Mouse (Mus musculus) limb, embryonic 11.5 days (tissue): ENCODE data around the gene Kcnma1. TPM values are rescaled to one million over a fixed set of nuclear protein-coding genes. Genes with fewer than 3 reads are reported as not detected.

Experiments used
- ATAC-seq: fragments of 200-750 bp; cut with Nextera tagmentation; 2 replicates; pipeline ENCODE4 v1.8.0; 2017; ENCODE audit warnings: low read depth; ENCODE audit not compliant: insufficient number of reproducible peaks, low FRiP score, low TSS enrichment
- DNase-seq: peaks from one replicate; pipeline ENCODE4 v3.0.0-alpha.2; 2015; ENCODE audit warnings: low spot score
- H3K27ac ChIP-seq: fragments of 300-500 bp; sonication (generic); replicated peaks from 2 replicates; pipeline ENCODE4 v1.5.1; 2014; ENCODE audit warnings: low read depth, mild to moderate bottlenecking, low read length
- H3K27me3 ChIP-seq: fragments of 300-500 bp; sonication (generic); 2 replicates; pipeline ENCODE4 v1.6.1; 2014; ENCODE audit warnings: mild to moderate bottlenecking, low read length, mixed read lengths; ENCODE audit not compliant: control insufficient read depth, insufficient read depth
- H3K36me3 ChIP-seq: fragments of 300-500 bp; sonication (generic); 2 replicates; pipeline ENCODE4 v1.6.1; 2014; ENCODE audit warnings: mild to moderate bottlenecking, low read length, moderate library complexity, mixed read lengths; ENCODE audit not compliant: control insufficient read depth, insufficient read depth
- H3K4me1 ChIP-seq: fragments of 300-500 bp; sonication (generic); 2 replicates; pipeline ENCODE4 v1.6.1; 2014; ENCODE audit warnings: low read length, mixed read lengths; ENCODE audit not compliant: control insufficient read depth, insufficient read depth
- H3K4me2 ChIP-seq: fragments of 300-500 bp; sonication (generic); 2 replicates; pipeline ENCODE4 v1.6.1; 2014; ENCODE audit warnings: low read depth, mild to moderate bottlenecking, moderate library complexity; ENCODE audit not compliant: severe bottlenecking
- H3K4me3 ChIP-seq: fragments of 300-500 bp; sonication (generic); 2 replicates; pipeline ENCODE4 v1.5.1; 2014; ENCODE audit warnings: low read depth, low read length
- H3K9ac ChIP-seq: fragments of 300-500 bp; sonication (generic); 2 replicates; pipeline ENCODE4 v1.6.1; 2014; ENCODE audit warnings: mild to moderate bottlenecking, low read length
- H3K9me3 ChIP-seq: fragments of 300-500 bp; sonication (generic); 2 replicates; pipeline ENCODE4 v1.6.1; 2016; ENCODE audit warnings: low read length; ENCODE audit not compliant: control insufficient read depth
- WGBS: fragments of 180-500 bp; shearing (Covaris S2); extraction: QIAGEN DNeasy Blood & Tissue Kit; methylation state at CpG from one replicate; pipeline ENCODE4 v1.1.7; 2014; 5-methylcytosine and 5-hydroxymethylcytosine counted together
- polyA plus RNA-seq: library from polyadenylated mRNA; unstranded; fragments of >200 nt; fragmentation: Nextera tagmentation; extraction: Ambion mirVana; gene quantifications from 2 replicates; pipeline ENCODE4 v1.2.1, GENCODE M21; 2014

Kcnma1 gene
- polyA plus RNA-seq, 1 experiment from 2014 or later = 0.80 TPM

- H3K9ac ChIP-seq = no peak overlapping the region
- DNase-seq (no peak), ATAC-seq (no peak)
- WGBS = 83% methylated on average over 5 of the region's 5 CpGs
- H3K4me2 ChIP-seq = no peak overlapping the region
- no peaks in the 10 kb centered on the region for H3K9me3 ChIP-seq
- no peak overlapping the region for H3K27ac ChIP-seq
- H3K27me3 ChIP-seq = no peaks in the 10 kb centered on the region
- H3K4me1 ChIP-seq = no peaks in the 10 kb centered on the region
- no peaks in the 10 kb centered on the region for H3K36me3 ChIP-seq
- H3K4me3 ChIP-seq = no peak overlapping the region
These were observed 136.7 kb downstream of the Kcnma1 start for GRCm38 (mm10) chr14:23877561-23877960.

GRCm38 (mm10) chr14:23874545-23874944 is 139.7 kb downstream of the Kcnma1 start:
- ATAC-seq = no peak
- no peak for DNase-seq
- no peak overlapping the region for H3K27ac ChIP-seq
- no peaks in the 10 kb centered on the region for H3K9me3 ChIP-seq
- no peaks in the 10 kb centered on the region for H3K4me1 ChIP-seq
- no peak overlapping the region for H3K9ac ChIP-seq
- no peaks in the 10 kb centered on the region for H3K27me3 ChIP-seq
- H3K4me3 ChIP-seq = no peak overlapping the region
- 76% methylated on average over 2 of the region's 2 CpGs for WGBS
- no peak overlapping the region for H3K4me2 ChIP-seq
- no peaks in the 10 kb centered on the region for H3K36me3 ChIP-seq

GRCm38 (mm10) chr14:23857034-23857433 is 157.3 kb downstream of the Kcnma1 start:
- H3K9ac ChIP-seq = no peak overlapping the region
- 87% methylated on average over 4 of the region's 4 CpGs for WGBS
- no peak overlapping the region for H3K4me2 ChIP-seq
- H3K4me1 ChIP-seq = no peaks in the 10 kb centered on the region
- no peak for ATAC-seq
- no peak overlapping the region for H3K27ac ChIP-seq
- no peak overlapping the region for H3K4me3 ChIP-seq
- no peaks in the 10 kb centered on the region for H3K27me3 ChIP-seq
- DNase-seq = no peak
- H3K36me3 ChIP-seq = no peaks in the 10 kb centered on the region
- no peaks in the 10 kb centered on the region for H3K9me3 ChIP-seq

GRCm38 (mm10) chr14:23854946-23855345 is 159.3 kb downstream of the Kcnma1 start:
- WGBS = 88% methylated on average over 2 of the region's 2 CpGs
- no peak for DNase-seq

GRCm38 (mm10) chr14:23848529-23849141 is 165.7 kb downstream of the Kcnma1 start:
- 42% methylated on average over 6 of the region's 6 CpGs for WGBS
- Histone ChIP-seq H3K4me1 (no peaks in the 10 kb centered on the region), H3K4me2 (no peak overlapping the region), H3K9me3 (no peaks in the 10 kb centered on the region), H3K9ac (no peak overlapping the region), H3K4me3 (no peak overlapping the region), H3K36me3 (no peaks in the 10 kb centered on the region), H3K27ac (no peak overlapping the region), H3K27me3 (no peaks in the 10 kb centered on the region)
- no peak for ATAC-seq
- no peak for DNase-seq

More at GRCm38 (mm10) chr14:23854946-23855345, 159.3 kb downstream of the Kcnma1 start:
- Histone ChIP-seq H3K27ac (no peak overlapping the region), H3K27me3 (no peaks in the 10 kb centered on the region), H3K4me1 (no peaks in the 10 kb centered on the region), H3K9ac (no peak overlapping the region), H3K4me3 (no peak overlapping the region), H3K4me2 (no peak overlapping the region), H3K36me3 (no peaks in the 10 kb centered on the region), H3K9me3 (no peaks in the 10 kb centered on the region)
- ATAC-seq = no peak

GRCm38 (mm10) chr14:23846706-23847105 is 167.6 kb downstream of the Kcnma1 start:
- 87% methylated on average over 4 of the region's 4 CpGs for WGBS

GRCm38 (mm10) chr14:23842025-23842424 is 172.3 kb downstream of the Kcnma1 start:
- H3K9me3 ChIP-seq = no peaks in the 10 kb centered on the region
- H3K27me3 ChIP-seq = no peaks in the 10 kb centered on the region
- no peaks in the 10 kb centered on the region for H3K4me1 ChIP-seq
- no peak overlapping the region for H3K4me3 ChIP-seq
- DNase-seq = no peak
- H3K9ac ChIP-seq = no peak overlapping the region
- H3K4me2 ChIP-seq = no peak overlapping the region
- ATAC-seq = no peak
- H3K36me3 ChIP-seq = no peaks in the 10 kb centered on the region
- WGBS = 84% methylated on average over 3 of the region's 3 CpGs
- no peak overlapping the region for H3K27ac ChIP-seq

More at GRCm38 (mm10) chr14:23846706-23847105, 167.6 kb downstream of the Kcnma1 start:
- Histone ChIP-seq H3K9me3 (no peaks in the 10 kb centered on the region), H3K4me1 (no peaks in the 10 kb centered on the region), H3K27me3 (no peaks in the 10 kb centered on the region), H3K4me2 (no peak overlapping the region), H3K9ac (no peak overlapping the region), H3K36me3 (no peaks in the 10 kb centered on the region), H3K4me3 (no peak overlapping the region), H3K27ac (no peak overlapping the region)
- ATAC-seq (no peak), DNase-seq (no peak)

- DNase-seq (no peak), ATAC-seq (no peak)
- no peaks in the 10 kb centered on the region for H3K27me3 ChIP-seq
- H3K4me1 ChIP-seq = no peaks in the 10 kb centered on the region
- no peaks in the 10 kb centered on the region for H3K9me3 ChIP-seq
- H3K4me3 ChIP-seq = no peak overlapping the region
- WGBS = 80% methylated on average over 5 of the region's 5 CpGs
- no peak overlapping the region for H3K27ac ChIP-seq
- no peak overlapping the region for H3K9ac ChIP-seq
- no peak overlapping the region for H3K4me2 ChIP-seq
- no peaks in the 10 kb centered on the region for H3K36me3 ChIP-seq
These were observed 174.7 kb downstream of the Kcnma1 start for GRCm38 (mm10) chr14:23839613-23840012.
